Mouse (Mus musculus): ENCODE measurements around the gene Rpl22.

The Rpl22 gene

DNA sequence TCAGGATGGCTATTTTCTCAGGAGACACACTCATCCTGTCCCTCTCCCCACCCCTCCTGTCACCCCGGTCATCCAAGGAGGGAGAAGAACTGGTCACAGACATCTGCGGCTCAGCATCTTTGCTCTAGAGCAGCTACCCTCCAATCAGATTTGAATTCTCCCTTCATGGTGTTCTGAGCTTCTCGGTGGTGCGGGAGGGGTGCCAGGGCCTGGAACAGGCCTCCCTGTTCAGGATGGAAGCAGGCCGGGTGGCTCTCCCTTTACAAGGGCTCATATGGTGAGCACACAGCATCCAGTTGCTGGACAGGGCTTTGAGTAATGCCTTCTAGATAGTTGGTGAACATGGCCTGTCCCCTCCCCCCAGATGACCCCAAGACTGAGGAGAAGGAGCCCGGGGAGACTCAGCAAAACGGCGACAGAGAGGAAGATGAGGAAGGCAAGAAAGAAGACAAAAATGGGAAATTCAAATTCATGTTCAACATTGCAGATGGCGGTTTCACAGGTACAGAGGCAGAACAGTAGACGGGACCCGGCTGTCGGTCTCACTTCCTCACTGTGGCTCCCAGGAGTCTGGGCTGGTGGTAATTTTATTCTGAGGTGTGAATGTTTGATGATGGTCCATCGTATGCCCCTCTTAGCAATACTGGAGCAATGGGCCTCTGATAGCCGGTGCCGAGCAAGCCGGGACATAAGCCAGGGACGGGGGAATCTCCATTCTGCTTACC, 57.1 kb downstream of the Rpl22 start:
- no peak for ATAC-seq (ENCODE audit: insufficient number of reproducible peaks, low FRiP score, low TSS enrichment)

Data from cerebellum, adult (tissue).